Mouse (Mus musculus) 3T3-L1 (cell line): ENCODE data around the gene Tnfrsf9.
A peak's percentile ranks its signal among the peaks of the same experiment; 100 is the strongest.

Source experiments
- DNase-seq: peaks from one replicate; pipeline ENCODE4 v3.0.0-alpha.2; 2015; ENCODE audit warnings: low read depth, low spot score

Tnfrsf9 gene

GRCm38 (mm10) chr4:150894718-150895501, 19.5 kb upstream of the Tnfrsf9 start:
- DNase-seq: no peak

GRCm38 (mm10) chr4:150896896-150897624, 17.3 kb upstream of the Tnfrsf9 start:
- DNase-seq: no peak

- DNase-seq: peak; percentile 81
Measured at GRCm38 (mm10) chr4:150898716-150899365, 15.5 kb upstream of the Tnfrsf9 start.

- no peak for DNase-seq
Measured at GRCm38 (mm10) chr4:150900486-150900885, 13.9 kb upstream of the Tnfrsf9 start.

- DNase-seq: peak; percentile 85
Measured at GRCm38 (mm10) chr4:150901651-150902050, 12.7 kb upstream of the Tnfrsf9 start.

GRCm38 (mm10) chr4:150902062-150902461, 12.3 kb upstream of the Tnfrsf9 start:
- DNase-seq: no peak

GRCm38 (mm10) chr4:150903091-150903742, 11.1 kb upstream of the Tnfrsf9 start:
- DNase-seq: no peak

- no peak for DNase-seq
Measured at GRCm38 (mm10) chr4:150907099-150907498, 7.3 kb upstream of the Tnfrsf9 start.

GRCm38 (mm10) chr4:150908512-150908911, 5.8 kb upstream of the Tnfrsf9 start:
- DNase-seq: peak; percentile 52

- DNase-seq: peak; percentile 98
Measured at GRCm38 (mm10) chr4:150909451-150910156, 4.8 kb upstream of the Tnfrsf9 start.

GRCm38 (mm10) chr4:150910164-150910951, 4.0 kb upstream of the Tnfrsf9 start:
- DNase-seq: peak; percentile 23

GRCm38 (mm10) chr4:150913743-150914142, 619 bp upstream of the Tnfrsf9 start:
- DNase-seq: peak; percentile 34

- DNase-seq: peak; percentile 45
Measured at GRCm38 (mm10) chr4:150915181-150915906, 982 bp downstream of the Tnfrsf9 start.

- peak; percentile 52 for DNase-seq
Measured at GRCm38 (mm10) chr4:150917336-150918027, 3.1 kb downstream of the Tnfrsf9 start.

- peak; percentile 19 for DNase-seq
Measured at GRCm38 (mm10) chr4:150921206-150921605, 6.8 kb downstream of the Tnfrsf9 start.

GRCm38 (mm10) chr4:150924308-150924707, 9.9 kb downstream of the Tnfrsf9 start:
- no peak for DNase-seq

GRCm38 (mm10) chr4:150924936-150925335, 10.6 kb downstream of the Tnfrsf9 start:
- no peak for DNase-seq

GRCm38 (mm10) chr4:150925923-150926322, 11.6 kb downstream of the Tnfrsf9 start:
- DNase-seq: peak; percentile 40
